ENCODE assay signal across 28 mouse cellular contexts in genomic region chr3:54371015-54371414, GRCm38 (mm10). TPM values are rescaled to one million over a fixed set of nuclear protein-coding genes. Genes with fewer than 3 reads are reported as not detected.
A peak's percentile ranks its signal among the peaks of the same experiment; 100 is the strongest.
DNase-seq lines count a peak whose midpoint lies in the region; ATAC-seq lines count a peak whose summit lies in the region.
"Had no signal": no experiment of that assay in that cellular context is flagged by ENCODE, and none has a peak within 500 bp of the region (broad histone marks: within the 10 kb centered on the region; RNA-seq: fewer than 3 reads in every experiment).

No protein-coding gene starts in this region.

- H3K27me3 ChIP-seq in embryonic facial prominence, embryonic 15.5 days = no peaks in the 10 kb centered on the region
- H3K27me3 ChIP-seq: CH12.LX; embryonic facial prominence, embryonic 13.5 days; forebrain, embryonic 12.5 days had no signal

- no peak overlapping the region for H3K27ac ChIP-seq in embryonic facial prominence, embryonic 15.5 days (replicated peaks)
- H3K27ac ChIP-seq: embryonic facial prominence, embryonic 13.5 days; forebrain, embryonic 10.5 days; forebrain, embryonic 12.5 days had no signal

- intact Hi-C loops in heart, postnatal 10 days (cut with DNase I) = no loop called here

- no peak overlapping the region for H3K9ac ChIP-seq in embryonic facial prominence, embryonic 15.5 days
- H3K9ac ChIP-seq: embryonic facial prominence, embryonic 13.5 days; forebrain, embryonic 12.5 days had no signal

- WGBS in embryonic facial prominence, embryonic 15.5 days = 38% methylated on average over 1 of the region's 1 CpGs

- DNase-seq in heart, postnatal 10 days = peak; percentile 32 to 40
- no peak for DNase-seq in heart, adult 11 months
- DNase-seq in 3T3-L1 (ENCODE audit: low read depth, low spot score) = peak; percentile 43
- peak; percentile 68 for DNase-seq in NIH3T3 (ENCODE audit: low read depth)
- DNase-seq in cerebellum, adult 18-20 months = no peak
- no peak for DNase-seq in cerebellum, adult 11 months
- DNase-seq in testis, postnatal 10 days (ENCODE audit: low spot score) = no peak
- DNase-seq: adrenal gland, adult 2 months; adrenal gland, postnatal 10 days; adrenal gland, postnatal 25 days; B cell, adult 2 months; cerebellum, adult 11-12 months; cerebellum, adult 8-10 months; cerebellum, adult 9-11 months; cerebellum, postnatal 14 days; cerebellum, postnatal 36 days; embryo, embryonic 11 days had no signal

- no peak overlapping the region for H3K4me3 ChIP-seq in embryonic facial prominence, embryonic 15.5 days (replicated peaks)
- H3K4me3 ChIP-seq: embryonic facial prominence, embryonic 13.5 days; erythroblast, embryonic 14.5 days; forebrain, embryonic 10.5 days; forebrain, embryonic 12.5 days had no signal

- H3K4me1 ChIP-seq in embryonic facial prominence, embryonic 15.5 days = no peaks in the 10 kb centered on the region
- H3K4me1 ChIP-seq: forebrain, embryonic 10.5 days; forebrain, embryonic 12.5 days had no signal

- H3K9me3 ChIP-seq in embryonic facial prominence, embryonic 15.5 days (replicated peaks) = no peaks in the 10 kb centered on the region
- H3K9me3 ChIP-seq: embryonic facial prominence, embryonic 13.5 days; forebrain, embryonic 10.5 days; forebrain, embryonic 12.5 days had no signal

- ATAC-seq in embryonic facial prominence, embryonic 15.5 days (ENCODE audit: insufficient number of reproducible peaks, low FRiP score, low TSS enrichment, low read depth) = peak; percentile 51; the same call in 1 of the 2 replicates
- ATAC-seq: CD4-positive, CD25-positive, alpha-beta regulatory T cell, adult 4 months; forebrain, embryonic 14.5 days; forebrain, embryonic 16.5 days had no signal

- H3K36me3 ChIP-seq in embryonic facial prominence, embryonic 15.5 days = peaks cover 54% of the 10 kb centered on the region
- H3K36me3 ChIP-seq: forebrain, embryonic 10.5 days; forebrain, embryonic 12.5 days; G1E had no signal

- H3K4me2 ChIP-seq in embryonic facial prominence, embryonic 15.5 days (replicated peaks) = no peak overlapping the region
- H3K4me2 ChIP-seq: embryonic facial prominence, embryonic 13.5 days; forebrain, embryonic 12.5 days had no signal

RNA-seq across cellular contexts. Expression of gene Postn, which starts 10.1 kb away (rescaled TPM):
- total RNA-seq in heart, postnatal 10 days (2021) = 100 to 1,000 TPM; 455 to 513 TPM
- polyA plus RNA-seq in embryonic facial prominence, embryonic 15.5 days (2015; fragmentation: Nextera tagmentation; extraction: Ambion mirVana) = 784 and 834 TPM in 2 replicates
- total RNA-seq: common myeloid progenitor, adult 5-6 weeks had no signal
- polyA plus RNA-seq: CD4-positive, CD25-positive, alpha-beta regulatory T cell, adult 4 months; erythroblast, embryonic 14.5 days; G1E had no signal

Comparison
In these comparisons a context has a peak if more than half of its experiments do, and no peak if none do; other contexts are left out.
1. DNase-seq: peak in heart, postnatal 10 days (2 of 2), 3T3-L1 (single experiment) and NIH3T3 (single experiment); none in heart, adult 11 months (single experiment), cerebellum, adult 18-20 months (0 of 2), cerebellum, adult 11 months (single experiment) and testis, postnatal 10 days (single experiment).